Mouse (Mus musculus) adrenal gland, postnatal 25 days (tissue): ENCODE measurements around the gene Chrna9. TPM values are rescaled to one million over a fixed set of nuclear protein-coding genes. Genes with fewer than 3 reads are reported as not detected.

Experiments
- DNase-seq: peaks from one replicate; pipeline ENCODE4 v3.0.0; 2021; ENCODE audit warnings: mixed read lengths
- long read RNA-seq: library from polyadenylated mRNA; stranded (forward); transcript quantifications from one replicate; pipeline ENCODE4 v2.0.0, GENCODE M21; 2021
- total RNA-seq: library from RNA; stranded (reverse); gene quantifications from 2 replicates; pipeline ENCODE4 v1.2.3, GENCODE M21; 2021

Chrna9 gene
- not detected in 2 replicates for total RNA-seq
- long read RNA-seq, result 0 reads

DNA sequence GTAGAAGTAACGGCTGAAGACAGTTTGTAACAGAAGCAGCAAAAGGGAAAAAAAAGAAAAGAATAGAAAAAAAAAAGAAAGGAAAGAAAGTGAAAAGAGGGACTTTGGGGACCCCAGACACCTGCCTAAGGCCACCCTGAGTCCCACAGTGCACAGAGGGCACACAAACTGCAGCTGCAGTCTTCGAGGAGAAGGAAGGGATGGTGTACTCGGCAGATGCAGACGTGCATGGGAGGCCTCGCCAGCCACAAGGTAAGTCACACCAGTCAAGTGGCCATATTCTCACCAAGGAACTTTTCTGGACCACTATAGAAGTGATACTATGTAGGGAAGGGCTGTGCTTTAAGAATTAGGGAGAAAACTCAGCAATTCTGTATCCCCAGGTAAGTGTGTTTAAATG is at the start of gene Chrna9:
Gene Chrna9, plus strand, starts transcription at position 139 of the 400 bp plus-strand sequence.
- DNase-seq, result no peak

DNA sequence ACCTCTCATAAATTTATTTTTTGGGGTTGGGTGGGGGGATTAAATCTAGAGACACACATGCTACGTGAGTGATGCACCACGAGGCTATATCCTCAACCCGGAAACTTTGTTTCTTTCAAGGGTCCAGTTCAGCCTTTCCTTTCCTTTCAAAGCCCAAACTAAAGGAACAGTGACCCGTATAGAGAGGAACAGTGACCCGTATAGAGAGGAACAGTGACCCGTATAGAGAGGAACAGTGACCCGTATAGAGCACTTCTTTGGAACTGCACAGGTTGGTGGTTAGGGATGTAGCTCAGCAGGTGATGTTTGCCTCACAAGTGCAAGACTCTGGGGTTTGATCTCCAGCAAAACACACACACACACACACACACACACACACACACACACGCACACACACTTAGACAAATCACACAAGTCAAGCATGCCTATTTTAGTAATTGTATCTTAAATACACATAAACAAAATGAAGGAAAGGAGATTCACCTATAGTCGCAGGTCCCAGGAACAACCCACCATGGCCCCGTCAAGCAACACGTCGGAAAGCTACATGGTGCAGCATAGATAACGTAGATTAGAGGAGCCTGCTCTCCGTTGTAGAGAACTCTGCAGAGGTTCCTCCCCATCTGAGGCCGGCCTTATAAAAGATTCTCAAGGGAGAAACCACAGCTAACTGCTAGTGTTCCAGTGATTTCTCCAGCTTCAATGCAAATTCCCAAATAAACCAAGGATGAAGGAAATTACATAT is 48.9 kb upstream of the Chrna9 start:
- no peak for DNase-seq

DNA sequence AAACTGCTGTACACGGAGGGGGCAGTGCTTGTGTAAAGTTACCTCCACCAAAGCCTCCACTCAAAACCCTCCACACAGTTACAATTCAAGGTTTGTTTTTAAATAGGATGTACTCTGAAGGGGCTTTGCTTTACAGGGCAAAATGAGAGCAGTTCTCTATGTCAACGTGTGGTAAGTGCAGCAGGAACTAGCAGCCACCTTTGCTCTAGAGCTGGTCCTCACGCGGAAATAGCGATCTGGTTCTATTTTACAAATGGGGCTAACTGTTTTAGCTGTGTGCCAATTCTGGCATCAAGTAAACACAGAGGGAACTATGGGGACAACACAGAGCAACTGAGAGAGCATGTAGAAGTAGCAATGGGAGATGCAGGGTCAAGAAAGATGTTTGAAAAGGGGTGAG is 46.6 kb upstream of the Chrna9 start:
- no peak for DNase-seq

DNA sequence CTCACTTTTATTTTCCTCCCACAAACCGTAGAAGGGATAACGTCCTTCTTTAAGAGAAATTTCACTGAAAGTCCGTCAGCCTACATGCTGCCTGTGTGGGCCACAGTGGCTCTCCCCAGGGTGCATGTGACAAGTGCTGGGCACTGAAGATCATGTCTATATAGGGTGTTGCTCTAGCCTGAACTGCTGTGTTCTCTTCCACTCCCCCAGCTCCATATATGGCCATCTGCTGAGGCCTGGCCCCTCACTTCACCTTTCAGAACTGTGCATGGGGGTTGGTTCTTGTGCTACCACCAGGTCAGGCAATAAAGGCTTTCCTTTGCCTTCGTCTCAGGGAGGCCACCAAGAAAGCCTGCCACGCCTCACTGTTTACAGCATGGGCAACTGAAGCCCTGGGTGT is 45.7 kb upstream of the Chrna9 start:
- DNase-seq, result no peak

DNA sequence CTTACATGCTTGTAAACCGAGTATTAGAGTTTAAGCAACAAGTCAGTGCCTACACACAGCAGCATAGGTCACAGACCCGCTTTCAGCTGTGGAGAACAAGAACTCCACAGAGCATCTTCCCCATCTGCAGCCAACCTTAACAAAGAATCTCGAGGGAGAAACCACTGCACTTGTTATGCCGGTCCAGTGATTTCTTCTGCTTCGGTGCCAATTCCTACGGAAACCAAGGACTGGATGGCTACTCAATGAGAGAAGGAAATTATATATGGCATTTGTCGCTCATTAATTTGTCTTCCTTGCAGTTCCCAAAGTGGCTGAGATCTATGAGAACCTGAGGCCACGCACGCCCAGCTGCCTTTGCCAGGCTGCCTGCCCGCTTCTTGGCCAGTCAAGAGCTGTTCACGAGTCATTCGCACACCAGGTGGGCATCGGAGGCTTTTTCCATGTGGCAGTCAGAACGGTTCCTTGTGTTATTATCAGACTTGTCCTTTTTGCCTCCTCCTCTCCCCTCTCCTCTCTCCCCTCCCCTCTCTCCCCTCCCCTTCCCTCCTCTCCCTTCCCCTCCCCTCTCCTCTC is 43.4 kb upstream of the Chrna9 start:
- DNase-seq, result no peak

DNA sequence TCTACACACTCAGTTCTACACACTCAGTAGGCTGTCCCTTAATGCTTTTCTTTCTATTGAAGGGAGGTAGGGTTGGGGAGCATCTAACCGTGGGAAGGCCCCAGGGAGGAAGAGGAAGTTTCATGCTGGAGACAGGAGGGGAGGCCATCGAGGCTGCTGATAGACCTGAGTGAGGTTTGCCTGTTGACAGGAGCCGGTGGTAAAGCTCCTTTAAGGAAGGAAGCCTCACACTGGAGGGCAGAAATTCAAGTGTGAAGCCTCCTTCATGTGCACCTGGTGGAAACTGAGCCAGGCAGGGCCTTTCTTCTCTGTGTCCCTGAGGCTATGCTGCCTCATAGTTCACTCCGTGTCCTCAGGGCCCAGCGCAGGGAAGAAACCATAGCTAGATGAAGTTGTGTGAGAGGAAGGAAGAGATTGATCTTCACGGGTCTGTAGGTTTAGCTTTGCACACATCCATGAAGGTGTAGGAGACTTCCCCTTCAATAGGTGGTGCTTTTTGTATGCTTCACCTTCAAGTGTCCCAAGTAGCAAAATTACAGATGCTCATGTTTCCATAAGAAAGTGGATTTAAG is 39.5 kb upstream of the Chrna9 start:
- no peak for DNase-seq

DNA sequence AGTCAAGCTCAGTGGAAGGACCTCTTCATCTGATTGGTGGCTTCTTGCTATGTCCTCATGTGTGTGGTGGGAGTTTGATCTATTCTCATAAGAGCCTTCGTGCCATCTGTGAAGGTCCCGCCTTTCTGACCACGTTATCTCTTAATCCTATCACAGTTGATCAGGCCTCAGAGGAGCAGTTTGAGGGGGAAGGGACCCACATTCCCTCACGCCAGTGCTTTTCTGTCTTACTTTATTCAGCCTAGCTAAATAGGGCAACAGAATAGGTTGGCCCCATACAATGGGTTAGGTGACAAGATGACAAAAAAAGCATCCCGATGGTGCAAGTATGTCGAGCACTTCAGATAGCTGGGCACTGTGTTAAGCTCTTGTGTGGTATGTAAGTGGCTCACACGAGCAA is 39.0 kb upstream of the Chrna9 start:
- no peak for DNase-seq

DNA sequence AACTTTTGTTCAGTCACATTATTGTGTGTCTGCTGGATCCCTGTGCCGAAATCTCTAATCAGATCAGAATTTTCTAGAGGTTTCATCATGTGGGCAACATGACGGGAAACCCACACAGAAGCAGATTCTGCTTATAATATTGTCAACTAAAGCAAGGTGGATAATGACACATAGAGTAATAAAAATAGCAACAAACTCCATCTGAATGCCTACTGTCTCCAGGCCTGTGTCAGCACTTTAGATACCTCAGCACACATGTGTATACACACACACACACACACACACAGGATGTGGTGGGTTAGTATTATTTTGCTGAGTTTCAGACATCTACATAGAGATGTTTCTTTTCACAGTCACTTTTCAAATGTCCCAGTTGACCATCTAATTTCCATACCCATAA is 37.0 kb upstream of the Chrna9 start:
- DNase-seq, result no peak

DNA sequence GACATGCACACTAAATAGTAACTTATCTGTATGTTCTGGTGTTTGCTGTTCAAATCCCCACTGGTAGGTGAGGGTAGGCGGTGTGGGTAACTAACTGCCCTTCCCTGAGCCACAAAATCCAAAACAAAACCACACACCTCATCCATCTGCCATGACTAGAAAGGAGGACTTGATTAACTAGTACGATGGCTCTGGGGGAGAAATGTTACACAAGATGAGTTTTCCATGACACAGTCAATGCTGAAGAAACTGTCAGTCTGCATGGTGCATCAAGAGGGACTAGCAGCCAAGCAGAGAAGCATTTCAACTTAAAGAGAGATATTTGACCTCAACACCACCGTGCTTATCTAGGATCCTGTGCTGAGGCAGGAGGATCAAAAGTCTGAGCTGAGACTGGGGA is 36.0 kb upstream of the Chrna9 start:
- DNase-seq, result no peak

DNA sequence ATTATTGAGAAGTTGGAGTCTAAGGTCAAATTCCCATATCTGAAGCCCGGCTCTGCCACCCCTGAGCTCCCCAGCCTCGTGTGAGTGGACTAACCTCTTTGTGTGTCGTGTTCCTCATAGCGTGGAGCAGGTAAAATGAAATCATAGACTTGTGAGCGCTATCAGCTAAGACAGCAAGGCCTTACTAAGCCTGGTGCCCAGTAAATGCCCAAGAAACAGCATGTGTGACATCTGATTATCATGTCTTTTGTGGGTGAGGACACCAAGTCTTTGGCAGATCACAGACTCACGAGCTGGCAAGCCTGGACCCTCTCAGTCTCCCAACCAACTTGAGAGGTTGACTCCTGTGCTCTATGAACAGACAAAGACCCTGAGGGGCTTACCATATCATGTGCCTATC is 34.6 kb upstream of the Chrna9 start:
- DNase-seq, result no peak

DNA sequence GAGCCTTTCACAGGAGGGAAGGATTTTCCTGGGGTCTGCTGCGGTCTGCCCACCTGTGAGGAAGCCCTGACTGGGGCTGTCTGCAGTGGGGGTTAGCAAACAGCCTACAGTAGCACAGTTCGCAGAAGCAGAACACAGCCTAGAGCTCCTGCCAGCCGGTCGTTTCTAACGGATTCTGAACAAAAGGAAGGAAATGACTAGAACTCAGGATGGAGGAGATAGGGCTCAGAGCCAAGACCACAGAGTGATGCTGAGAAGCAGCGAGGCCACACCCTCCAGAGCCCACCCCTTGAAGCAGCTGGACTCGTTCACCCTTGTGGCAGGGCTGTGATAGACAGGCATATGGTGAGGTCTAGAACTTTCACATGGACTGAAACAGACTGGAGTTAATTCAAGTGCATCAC is 33.9 kb upstream of the Chrna9 start:
- no peak for DNase-seq

DNA sequence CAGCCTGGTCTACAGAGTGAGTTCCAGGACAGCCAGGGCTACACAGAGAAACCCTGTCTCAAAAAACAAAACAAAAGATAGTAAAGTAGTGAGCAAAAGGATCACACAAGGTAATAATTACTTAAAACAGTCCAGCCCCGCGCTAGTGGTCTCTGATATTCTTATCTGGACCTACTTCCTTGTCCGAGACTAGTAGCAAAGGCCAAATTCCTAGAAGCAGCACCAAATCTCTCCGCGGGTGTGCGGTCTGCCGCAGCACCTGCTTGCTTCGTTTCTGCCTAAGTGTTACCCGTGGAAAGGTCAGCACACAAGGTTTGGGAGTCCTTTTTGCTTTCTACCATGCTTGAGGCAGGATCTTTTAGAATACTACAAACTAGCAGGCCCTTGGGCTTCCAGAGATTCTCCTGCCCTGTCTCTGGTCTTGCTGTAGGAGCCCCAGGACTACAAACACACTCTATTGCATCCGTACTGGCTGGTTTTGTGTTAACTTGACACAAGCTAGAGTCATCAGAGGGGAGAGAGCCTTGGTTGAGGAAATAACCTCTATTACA is 32.8 kb upstream of the Chrna9 start:
- no peak for DNase-seq

DNA sequence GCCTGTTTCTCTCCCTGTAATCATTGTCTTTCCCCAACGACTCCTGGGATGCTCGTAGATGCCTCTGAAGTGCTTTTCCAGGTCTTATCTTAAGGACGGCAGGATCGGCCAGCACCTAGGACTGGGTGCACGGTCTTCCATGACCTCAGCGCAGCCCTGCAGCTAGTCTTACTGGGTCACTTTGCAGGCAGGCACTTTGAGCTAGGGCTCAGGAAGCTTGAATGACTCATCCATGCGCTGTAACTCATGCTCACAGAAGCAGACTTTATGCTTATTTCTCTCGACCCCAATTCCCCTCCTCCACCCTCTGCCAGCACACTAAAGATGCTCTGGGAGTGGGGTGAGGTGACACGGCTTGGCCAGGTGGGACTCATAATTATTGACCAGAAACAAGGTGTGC is 31.9 kb upstream of the Chrna9 start:
- DNase-seq, result no peak

DNA sequence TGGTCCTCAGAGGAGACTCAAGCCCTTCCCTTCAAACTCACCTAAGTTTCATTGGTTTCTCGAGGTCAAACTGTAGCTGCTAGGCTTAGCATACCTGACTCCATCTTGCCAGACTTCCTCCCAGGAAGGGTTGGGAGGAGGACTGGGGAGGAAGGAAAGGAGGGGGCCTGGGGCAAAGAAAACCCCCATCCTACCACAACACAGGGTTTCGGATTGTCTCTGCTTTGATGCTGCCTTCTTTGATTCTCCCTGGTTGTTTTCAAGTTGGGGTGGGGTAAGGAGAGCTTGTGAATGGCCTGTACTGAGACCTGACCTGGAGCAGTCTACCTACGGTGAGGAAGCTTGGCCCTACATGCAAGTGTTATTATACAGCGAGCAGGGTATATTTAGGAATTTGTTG is 30.2 kb upstream of the Chrna9 start:
- no peak for DNase-seq

DNA sequence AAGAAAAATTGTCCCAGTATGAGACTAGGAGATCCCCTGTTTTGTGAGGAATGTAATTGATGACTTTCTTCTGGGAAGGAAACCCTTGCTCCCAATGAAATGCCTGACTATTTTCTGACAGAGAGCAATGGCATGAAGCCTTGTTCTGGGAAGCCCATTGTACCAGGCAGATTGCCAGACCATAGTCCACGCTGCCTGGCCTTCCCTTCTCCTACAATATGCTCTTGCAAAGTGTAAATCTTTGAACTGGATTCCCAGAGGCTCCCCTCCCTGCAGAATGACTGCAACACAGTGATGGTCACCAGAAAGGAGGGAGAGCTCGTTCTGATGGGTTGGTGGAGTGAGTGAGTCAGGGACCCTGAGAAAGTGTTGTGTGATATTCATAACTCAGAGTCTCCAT is 26.0 kb upstream of the Chrna9 start:
- DNase-seq, result no peak

DNA sequence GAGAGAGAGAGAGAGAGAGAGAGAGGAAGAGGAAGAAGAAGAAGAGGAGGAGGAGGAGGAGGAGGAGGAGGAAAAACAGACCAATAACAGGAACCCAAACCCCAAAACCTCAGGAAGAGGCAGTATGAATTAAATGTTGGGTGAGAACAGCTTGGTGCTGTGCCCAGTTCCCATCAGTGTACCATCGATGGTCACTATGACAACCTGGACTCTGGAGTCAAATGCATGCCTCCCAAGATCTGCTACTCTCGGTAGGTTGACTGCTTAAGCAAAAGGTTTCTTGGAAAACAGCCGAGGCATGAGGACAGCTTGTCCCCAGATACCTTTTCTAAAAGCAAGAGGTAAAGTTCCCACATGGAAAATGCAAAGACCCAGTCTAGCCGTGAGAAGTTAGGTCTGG is 25.4 kb upstream of the Chrna9 start:
- DNase-seq, result no peak

DNA sequence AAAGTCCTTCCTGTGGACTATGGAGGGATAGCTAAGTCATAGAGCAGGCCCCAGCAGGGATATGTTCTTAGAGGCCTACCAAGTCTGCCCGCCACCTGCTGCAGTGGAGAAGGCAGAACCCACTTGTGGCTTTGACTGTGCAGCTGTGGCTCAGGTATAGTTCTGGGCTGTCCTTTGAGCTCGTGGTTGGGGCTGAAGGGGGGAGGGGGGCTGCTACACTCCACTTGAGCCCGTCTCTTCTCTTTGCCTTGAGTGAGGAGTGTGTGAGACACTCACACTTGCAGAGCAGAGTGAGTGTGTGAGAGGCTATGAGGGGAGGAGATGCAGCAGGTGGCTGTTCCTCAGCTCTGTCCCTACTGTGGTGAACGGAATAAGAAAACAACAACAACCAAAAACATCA is 24.3 kb upstream of the Chrna9 start:
- DNase-seq, result no peak

DNA sequence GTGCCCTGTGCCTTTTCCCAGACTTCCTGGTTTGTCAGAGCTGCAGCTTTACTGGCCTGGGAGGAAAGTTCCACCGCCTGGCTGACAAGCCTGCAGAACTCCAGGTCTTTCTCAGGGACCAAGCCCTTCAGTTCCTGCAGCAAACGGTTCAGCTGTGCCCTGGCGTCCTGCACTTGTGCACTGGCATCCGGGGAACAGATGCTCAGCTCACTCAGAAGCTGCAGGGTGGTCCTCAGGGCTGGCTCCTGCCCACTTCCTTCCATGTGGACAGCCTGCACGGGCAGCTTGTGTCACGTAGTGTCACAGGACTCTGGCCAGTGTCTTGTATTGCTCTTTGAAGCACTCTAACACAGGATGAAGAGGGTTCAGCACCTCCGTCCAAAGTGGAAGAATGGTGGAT is 23.0 kb upstream of the Chrna9 start:
- DNase-seq, result no peak

DNA sequence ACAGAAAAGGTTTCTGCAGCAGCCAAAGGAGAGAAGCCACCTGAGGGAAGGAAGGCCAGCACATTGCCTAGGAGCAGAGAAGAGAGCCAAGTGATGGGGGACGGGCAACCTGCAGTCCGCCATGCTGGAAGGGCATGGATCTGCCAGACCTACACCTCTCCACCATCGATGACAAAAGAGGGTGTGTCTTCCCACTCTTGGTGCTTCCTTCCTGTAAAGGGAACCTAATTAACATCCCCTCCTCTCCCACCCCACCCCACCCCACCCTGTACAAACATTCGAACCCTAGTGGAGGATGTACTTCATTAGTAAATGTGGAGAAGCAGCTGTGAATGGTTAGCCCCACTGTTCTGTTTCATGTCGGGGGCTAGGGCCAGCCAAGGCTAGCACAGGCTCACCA is 22.5 kb upstream of the Chrna9 start:
- DNase-seq, result no peak

DNA sequence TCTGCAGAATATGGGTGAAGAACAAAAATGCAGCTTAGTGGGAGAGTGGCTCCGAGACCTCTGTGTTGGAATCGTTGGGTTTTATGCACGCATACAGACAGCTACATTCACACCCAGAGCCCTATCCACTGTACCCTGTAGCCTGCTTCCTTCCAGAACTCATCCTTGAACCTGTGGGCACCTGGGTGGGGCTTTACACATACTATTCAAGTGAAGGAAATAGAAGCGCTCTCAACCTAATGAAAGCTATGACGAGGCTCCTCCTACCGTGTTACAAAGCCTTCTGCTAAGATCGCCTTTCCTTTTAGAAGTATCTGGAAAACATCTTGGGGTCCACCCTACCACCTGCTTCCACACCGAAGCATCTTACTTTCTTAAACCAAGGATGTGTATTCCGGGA is 21.6 kb upstream of the Chrna9 start:
- no peak for DNase-seq

DNA sequence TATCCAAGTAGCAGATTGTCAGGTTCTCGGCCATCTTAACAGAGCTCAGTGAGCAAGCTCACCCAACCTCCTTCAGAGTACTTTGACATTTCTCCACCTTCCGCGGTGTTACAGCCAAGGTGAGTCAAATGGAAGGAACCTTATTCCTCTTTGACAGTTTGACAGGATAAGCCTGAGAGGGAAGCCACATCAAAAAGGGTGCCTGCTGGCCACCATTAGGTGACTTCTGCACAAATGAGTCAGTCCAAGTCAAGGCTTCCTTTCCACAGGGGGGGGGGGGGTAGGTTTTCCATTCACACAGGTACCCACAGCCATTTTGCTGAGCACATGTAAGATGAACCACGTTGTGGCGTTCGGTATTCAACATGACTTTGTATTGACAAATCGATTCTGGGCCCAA is 20.4 kb upstream of the Chrna9 start:
- no peak for DNase-seq

DNA sequence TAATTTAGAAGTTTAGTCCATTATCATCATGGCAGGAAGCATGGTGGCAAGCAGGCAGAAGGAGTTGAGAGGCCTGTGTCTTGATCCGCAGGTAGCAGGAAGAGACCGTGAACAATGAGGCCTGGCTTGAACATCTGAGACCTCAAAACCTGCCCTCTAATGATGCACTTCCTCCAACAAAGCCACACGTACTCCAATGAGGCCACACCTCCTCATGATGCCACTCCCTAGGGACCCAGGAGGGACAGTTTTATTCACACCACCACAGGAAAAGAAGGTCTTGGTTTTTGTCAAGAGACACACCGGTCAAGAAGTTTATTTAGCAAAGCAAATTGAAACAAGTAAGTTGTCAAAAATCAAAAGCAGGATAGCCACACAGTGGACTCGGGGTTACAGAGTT is 17.8 kb upstream of the Chrna9 start:
- DNase-seq, result no peak

DNA sequence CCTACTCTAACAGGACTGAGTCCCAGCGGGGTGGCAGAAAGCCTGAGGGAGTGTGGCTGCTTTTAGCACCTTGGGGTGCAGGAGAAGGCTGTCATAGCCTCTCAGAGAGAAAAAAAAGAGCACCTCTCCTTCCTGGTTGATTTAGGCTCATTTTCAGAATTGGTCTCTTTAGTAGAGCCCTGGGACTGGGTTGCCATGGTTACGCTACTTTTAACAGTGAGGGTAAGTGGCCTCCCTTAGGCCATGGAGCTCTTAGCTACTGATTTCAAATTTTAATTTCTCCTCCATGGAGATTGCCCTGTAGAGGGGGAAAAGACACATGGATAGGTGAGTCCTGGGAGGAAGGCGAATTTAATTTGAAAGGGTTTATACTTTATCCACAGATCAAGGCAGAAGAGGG is 16.1 kb upstream of the Chrna9 start:
- DNase-seq, result no peak

DNA sequence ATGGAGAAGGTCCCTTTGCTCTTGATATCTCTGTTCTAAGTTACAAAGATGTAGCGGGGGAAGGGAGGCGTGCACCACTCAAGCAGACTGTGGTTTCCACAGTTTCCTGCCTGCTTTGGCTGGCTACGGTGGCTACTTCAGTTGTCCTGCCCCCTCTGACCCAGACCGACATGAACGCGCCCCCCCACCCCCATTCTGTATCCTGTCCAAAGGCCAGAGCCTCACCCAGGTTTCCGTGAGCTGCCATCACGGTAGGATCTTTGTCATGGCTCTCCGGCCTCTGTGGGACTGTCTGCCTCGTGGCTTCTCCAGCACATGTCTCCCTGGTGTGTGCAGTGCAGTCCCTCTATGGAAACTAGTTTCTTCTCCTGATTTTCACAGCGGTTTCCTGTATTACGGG is 15.4 kb upstream of the Chrna9 start:
- no peak for DNase-seq
